Mouse (Mus musculus) CH12.LX (cell line): Measurements from ENCODE around the gene Keap1.

Experiments used
- CTCF ChIP-seq, 2 experiments: IDR thresholded peaks in 1 of 2; conservative IDR thresholded peaks in 1 of 2; 2 replicates each; pipeline ENCODE4 v1.5.1; 2011 to 2012; ENCODE audit warnings: low read depth in 2 of 2, low read length in 2 of 2, improper control_type of control experiment in 1 of 2, inconsistent platforms in 1 of 2, mild to moderate bottlenecking in 1 of 2, moderate library complexity in 1 of 2
- E2F4 ChIP-seq: IDR thresholded peaks from 2 replicates; pipeline ENCODE4 v1.6.1; 2011; ENCODE audit warnings: low read depth, low read length, improper control_type of control experiment; ENCODE audit not compliant: insufficient replicate concordance
- EP300 ChIP-seq: IDR thresholded peaks from 2 replicates; pipeline ENCODE4 v1.6.1; 2011; ENCODE audit warnings: low read length, improper control_type of control experiment
- ETS1 ChIP-seq: conservative IDR thresholded peaks from 2 replicates; pipeline ENCODE4 v1.6.1; 2012; ENCODE audit warnings: low read depth, mild to moderate bottlenecking, inconsistent platforms, low read length, improper control_type of control experiment, moderate library complexity
- JUND ChIP-seq: conservative IDR thresholded peaks from 2 replicates; pipeline ENCODE4 v1.6.1; 2011; ENCODE audit warnings: low read depth, low read length, improper control_type of control experiment
- MXI1 ChIP-seq: IDR thresholded peaks from 2 replicates; pipeline ENCODE4 v1.6.1; 2011; ENCODE audit warnings: mild to moderate bottlenecking, low read depth, low read length, improper control_type of control experiment
- NELFE ChIP-seq: IDR thresholded peaks from 2 replicates; pipeline ENCODE4 v1.6.1; 2011; ENCODE audit warnings: low read depth, low read length, improper control_type of control experiment
- PAX5 ChIP-seq: IDR thresholded peaks from 2 replicates; pipeline ENCODE4 v1.6.1; 2012; ENCODE audit warnings: low read length, inconsistent platforms, mixed read lengths
- POLR2A ChIP-seq: IDR thresholded peaks from 2 replicates; pipeline ENCODE4 v1.6.1; 2011; ENCODE audit warnings: low read depth, mild to moderate bottlenecking, improper control_type of control experiment, low read length
- ZNF384 ChIP-seq: IDR thresholded peaks from 2 replicates; pipeline ENCODE4 v1.6.1; 2012; ENCODE audit warnings: low read depth, low read length, improper control_type of control experiment, inconsistent platforms

DNA sequence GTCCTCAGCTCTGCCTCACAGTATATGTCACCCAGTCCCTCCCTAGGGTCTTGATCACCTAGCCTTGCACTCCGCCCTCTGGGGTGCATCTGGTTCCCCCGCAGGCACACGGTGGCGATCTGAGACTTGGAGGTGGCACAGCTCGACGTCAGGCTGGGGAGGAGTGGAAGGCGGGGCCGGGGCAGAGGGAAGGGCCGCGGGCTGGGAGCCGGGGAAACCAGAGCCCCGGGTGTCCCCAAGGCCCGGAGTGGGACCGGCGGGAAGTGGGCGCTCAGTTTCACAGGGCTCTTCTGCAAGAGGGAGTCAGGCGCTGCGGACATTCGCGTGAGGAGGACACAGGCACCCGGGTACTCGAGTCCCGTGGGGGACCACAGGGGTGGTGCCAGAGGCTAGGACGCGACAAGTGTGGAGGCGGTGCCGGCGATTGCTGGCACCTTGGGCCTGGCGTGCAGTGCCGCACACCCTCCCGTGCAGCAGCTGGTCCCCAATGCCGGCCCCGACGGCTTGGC lies 55.2 kb downstream of the Keap1 start:
- TF ChIP-seq POLR2A (no peak), CTCF (conservative IDR thresholded peaks at IDR 0.05 in 1 of 2, IDR thresholded peaks at IDR 0.05 in 1 of 2; ENCODE audit: low read depth in 2 of 2, low read length in 2 of 2) (peak in 1 of 2 experiments; percentile 58; a peak in 2 of 4 replicates), NELFE (no peak), JUND (no peak), MXI1 (peak; percentile 25; the same call in 1 of the 2 replicates), EP300 (no peak), PAX5 (no peak), ETS1 (no peak), ZNF384 (no peak), E2F4 (no peak)
